Mouse (Mus musculus) hindbrain, postnatal 0 days (tissue): ENCODE results near the gene Trim54. TPM values are rescaled to one million over a fixed set of nuclear protein-coding genes. Genes with fewer than 3 reads are reported as not detected.
A peak's percentile ranks its signal among the peaks of the same experiment; 100 is the strongest.

ENCODE experiments used
- ATAC-seq: fragments of 200-750 bp; cut with Nextera tagmentation; 2 replicates; pipeline ENCODE4 v1.8.0; 2017; ENCODE audit warnings: mild to moderate bottlenecking, moderate TSS enrichment, moderate library complexity
- DNase-seq: peaks from one replicate; pipeline ENCODE4 v3.0.0-alpha.2; 2015; ENCODE audit warnings: low spot score
- H3K27ac ChIP-seq: fragments of 300-500 bp; sonication (generic); 2 replicates; pipeline ENCODE4 v1.5.1; 2014; ENCODE audit warnings: mild to moderate bottlenecking
- H3K27me3 ChIP-seq: fragments of 300-500 bp; sonication (generic); 2 replicates; pipeline ENCODE4 v1.6.1; 2014; ENCODE audit warnings: low read length, mixed read lengths; ENCODE audit not compliant: insufficient read depth
- H3K36me3 ChIP-seq: fragments of 300-500 bp; sonication (generic); 2 replicates; pipeline ENCODE4 v1.6.1; 2014; ENCODE audit warnings: low read length, mixed read lengths; ENCODE audit not compliant: insufficient read depth
- H3K4me1 ChIP-seq: fragments of 300-500 bp; sonication (generic); 2 replicates; pipeline ENCODE4 v1.6.1; 2014; ENCODE audit warnings: antibody characterized with exemption, low read length, mixed read lengths; ENCODE audit not compliant: insufficient read depth
- H3K4me2 ChIP-seq: fragments of 300-500 bp; sonication (generic); 2 replicates; pipeline ENCODE4 v1.6.1; 2014; ENCODE audit warnings: low read depth, mild to moderate bottlenecking, low read length, moderate library complexity, mixed read lengths
- H3K4me3 ChIP-seq: fragments of 300-500 bp; sonication (generic); 2 replicates; pipeline ENCODE4 v1.5.1; 2014; ENCODE audit warnings: low read length
- H3K9ac ChIP-seq: fragments of 300-500 bp; sonication (generic); replicated peaks from 2 replicates; pipeline ENCODE4 v1.6.1; 2014; ENCODE audit warnings: mild to moderate bottlenecking, low read length, moderate library complexity, mixed read lengths
- H3K9me3 ChIP-seq: fragments of 300-500 bp; sonication (generic); 2 replicates; pipeline ENCODE4 v1.6.1; 2016; ENCODE audit warnings: low read length, mixed read lengths
- CTCF ChIP-seq: IDR thresholded peaks from 2 replicates; pipeline ENCODE4 v1.5.1; 2016; ENCODE audit warnings: antibody characterized with exemption, control low read depth, low read depth
- WGBS: fragments of 180-500 bp; shearing (Covaris S2); extraction: QIAGEN DNeasy Blood & Tissue Kit; methylation state at CpG from one replicate; pipeline ENCODE4 v1.1.7; 2014; 5-methylcytosine and 5-hydroxymethylcytosine counted together
- polyA plus RNA-seq: library from polyadenylated mRNA; unstranded; fragments of >200 nt; fragmentation: Nextera tagmentation; extraction: Ambion mirVana; gene quantifications from 2 replicates; pipeline ENCODE4 v1.2.1, GENCODE M21; 2015
- total RNA-seq: library from RNA; depleted of rRNA; stranded (reverse); fragments of >200 nt; gene quantifications from 2 replicates; pipeline ENCODE4 v1.2.3, GENCODE M21; 2014

Gene Trim54
- total and polyA plus RNA-seq, 2 experiments from 2014 or later = 0.52 TPM; not detected in 1

GRCm38 (mm10) chr5:31153516-31154151, 37.1 kb downstream of the Trim54 start:
- H3K9me3 ChIP-seq = no peaks in the 10 kb centered on the region
- WGBS = 32% methylated on average over 6 of the region's 6 CpGs

DNA sequence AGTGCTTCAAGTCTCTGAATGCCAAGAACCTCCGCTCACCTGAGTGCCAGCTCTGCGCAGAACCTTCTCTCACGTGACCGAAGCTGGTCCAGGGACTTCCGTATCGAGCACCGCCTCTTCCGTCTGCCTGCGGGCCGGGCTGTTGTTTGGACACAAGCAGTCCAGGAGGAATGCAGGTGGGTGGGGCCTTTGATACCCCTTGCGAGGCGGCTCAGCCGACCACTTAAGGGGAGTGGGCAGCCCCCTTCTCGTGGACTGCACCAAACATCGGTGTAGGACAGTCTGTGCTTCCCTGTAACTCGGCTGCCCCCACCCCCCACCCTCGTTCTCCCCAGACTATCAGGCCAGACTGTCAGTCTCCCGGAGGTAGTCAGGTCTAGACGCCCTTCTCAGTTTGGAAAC, 37.6 kb downstream of the Trim54 start, which contains the start of gene Mpv17:
Gene Mpv17, minus strand, starts transcription at position 100 of the 402 bp plus-strand sequence.
- TF ChIP-seq CTCF = no peak
- Histone ChIP-seq H3K4me1 (0 out of 2 replicates have a peak, but pooled peaks cover 5% of the 10 kb centered on the region), H3K27ac (peak within 1 kb of the TSS; percentile 68; the same call in 1 of the 2 replicates), H3K27me3 (no peaks in the 10 kb centered on the region), H3K4me3 (peak within 1 kb of the TSS; percentile 59), H3K9ac (peak within 1 kb of the TSS; percentile 61), H3K9me3 (no peaks in the 10 kb centered on the region), H3K4me2 (peak within 1 kb of the TSS; percentile 88), H3K36me3 (peaks cover 25% of the 10 kb centered on the region)
- DNase-seq = peak; percentile 92
- ATAC-seq = peak; percentile 95
- 2% methylated on average over 19 of the region's 19 CpGs for WGBS

More at GRCm38 (mm10) chr5:31153516-31154151, 37.1 kb downstream of the Trim54 start:
- Histone ChIP-seq H3K4me3 (peak overlapping the region; percentile 59), H3K36me3 (peaks cover 20% of the 10 kb centered on the region), H3K4me1 (0 out of 2 replicates have a peak, but pooled peaks cover 5% of the 10 kb centered on the region), H3K27ac (peak overlapping the region; percentile 68; the same call in 1 of the 2 replicates), H3K27me3 (no peaks in the 10 kb centered on the region), H3K9ac (peak overlapping the region; percentile 61), H3K4me2 (peak overlapping the region; percentile 88)
- no peak for TF ChIP-seq CTCF
- ATAC-seq (peak; percentile 46), DNase-seq (no peak)

DNA sequence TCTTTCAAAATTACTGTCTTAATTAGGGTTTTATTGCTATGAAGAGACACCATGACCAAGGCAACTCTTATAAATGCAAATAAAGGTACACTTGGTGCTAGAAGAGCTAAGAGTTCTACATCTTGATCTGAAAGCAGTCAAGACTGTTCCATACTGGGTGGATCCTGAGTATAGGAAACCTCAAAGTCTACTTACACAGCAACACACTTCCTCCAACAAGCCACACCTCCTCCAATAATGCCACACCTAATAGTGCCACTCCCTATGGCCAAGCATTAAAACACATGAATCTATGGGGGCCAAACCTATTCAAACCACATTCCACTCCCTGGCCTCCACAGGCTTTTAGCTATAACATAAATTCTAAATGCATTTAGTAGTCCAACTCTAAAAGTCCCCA, 46.0 kb downstream of the Trim54 start:
- Histone ChIP-seq H3K9me3 (no peaks in the 10 kb centered on the region), H3K4me2 (no peak overlapping the region), H3K4me3 (no peak overlapping the region), H3K4me1 (no peaks in the 10 kb centered on the region), H3K27me3 (no peaks in the 10 kb centered on the region), H3K9ac (no peak overlapping the region), H3K27ac (no peak overlapping the region), H3K36me3 (peaks cover 85% of the 10 kb centered on the region)
- TF ChIP-seq CTCF = no peak
- ATAC-seq (no peak), DNase-seq (no peak)

DNA sequence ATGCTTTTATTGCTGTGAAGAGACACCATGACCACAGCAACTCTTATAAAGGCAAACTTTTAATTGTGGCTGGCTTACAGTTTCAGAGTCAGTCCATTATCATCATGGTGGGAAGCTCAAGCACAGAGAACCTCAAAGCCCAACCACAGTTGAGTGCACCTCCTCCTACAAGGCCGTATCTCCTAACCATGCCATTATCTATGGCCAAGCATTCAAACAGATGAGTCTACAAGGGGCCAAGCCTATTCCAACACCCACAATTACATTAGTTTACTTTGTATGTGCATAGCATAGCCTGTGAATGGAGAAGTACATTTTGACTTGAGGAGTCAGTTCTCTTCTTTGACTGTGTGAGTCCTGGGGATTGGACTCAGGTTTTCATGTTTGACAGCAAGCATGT, 48.4 kb downstream of the Trim54 start:
- DNase-seq = no peak
- no peak overlapping the region for H3K4me3 ChIP-seq
- peaks cover 85% of the 10 kb centered on the region for H3K36me3 ChIP-seq
- no peaks in the 10 kb centered on the region for H3K9me3 ChIP-seq
- WGBS = 89% methylated on average over 1 of the region's 1 CpGs
- H3K27me3 ChIP-seq = no peaks in the 10 kb centered on the region
- H3K4me2 ChIP-seq = no peak overlapping the region
- H3K4me1 ChIP-seq = no peaks in the 10 kb centered on the region
- H3K9ac ChIP-seq = no peak overlapping the region
- no peak for ATAC-seq
- H3K27ac ChIP-seq = no peak overlapping the region
- no peak for TF ChIP-seq CTCF

GRCm38 (mm10) chr5:31168630-31169029, 52.1 kb downstream of the Trim54 start:
- Histone ChIP-seq H3K9me3 (no peaks in the 10 kb centered on the region), H3K9ac (no peak overlapping the region), H3K4me3 (no peak overlapping the region), H3K27me3 (no peaks in the 10 kb centered on the region), H3K27ac (no peak overlapping the region), H3K36me3 (peaks cover 72% of the 10 kb centered on the region), H3K4me2 (no peak overlapping the region), H3K4me1 (no peaks in the 10 kb centered on the region)
- ATAC-seq = no peak
- DNase-seq = no peak
- no peak for TF ChIP-seq CTCF
- WGBS = 89% methylated on average over 4 of the region's 4 CpGs

DNA sequence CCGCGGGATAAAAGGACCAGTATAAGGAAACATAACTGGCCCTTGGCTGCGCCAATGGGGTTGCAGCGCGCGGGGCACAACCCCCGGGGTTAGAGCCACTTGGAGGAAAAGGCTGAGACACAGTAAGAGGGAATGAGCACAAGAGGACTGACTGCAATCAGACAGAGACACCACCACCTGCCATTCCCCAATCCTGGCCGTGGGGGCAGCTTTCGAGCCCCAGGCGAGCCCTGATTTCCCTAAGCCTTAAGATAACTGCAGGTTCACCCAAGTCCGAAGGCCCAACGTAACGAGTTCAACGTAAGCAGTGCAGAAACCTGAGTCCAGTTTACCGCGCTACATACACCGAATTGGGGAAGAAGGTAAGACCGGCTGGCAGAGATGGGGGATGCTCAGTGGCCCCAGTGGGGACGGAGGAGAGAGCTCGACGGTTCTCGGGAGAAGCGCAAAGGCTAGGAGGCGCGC, 62.8 kb downstream of the Trim54 start:
- under 1% methylated on average over 25 of the region's 25 CpGs for WGBS
- peak; percentile 73 for ATAC-seq
- no peaks in the 10 kb centered on the region for H3K27me3 ChIP-seq
- H3K4me2 ChIP-seq = peak overlapping the region; percentile 89
- peak overlapping the region; percentile 96 for H3K27ac ChIP-seq
- H3K4me1 ChIP-seq = no peaks in the 10 kb centered on the region; the same call in 1 of the 2 replicates
- H3K4me3 ChIP-seq = peak overlapping the region; percentile 86
- no peaks in the 10 kb centered on the region for H3K9me3 ChIP-seq
- TF ChIP-seq CTCF = no peak
- H3K36me3 ChIP-seq = peaks cover under 1% of the 10 kb centered on the region; the same call in 1 of the 2 replicates
- peak; percentile 32 for DNase-seq
- H3K9ac ChIP-seq = peak overlapping the region; percentile 81
